Mouse (Mus musculus): Measurements from ENCODE around the gene Rfx5. TPM values are rescaled to one million over a fixed set of nuclear protein-coding genes. Genes with fewer than 3 reads are reported as not detected.

Gene Rfx5
- polyA plus RNA-seq (2015; fragmentation: Illumina TruSeq; extraction: RNeasy Lipid Tissue Mini Kit (QIAGEN cat#74804); ENCODE audit: insufficient read depth, low replicate concordance), result 55.5 TPM

GRCm38 (mm10) chr3:94953764-94954616, at the start of gene Rfx5:
Rfx5 (plus strand) TSS chr3:94954075.

GRCm38 (mm10) chr3:94932809-94933564, 20.9 kb upstream of the Rfx5 start, which contains the start of gene Selenbp1:
Selenbp1 (plus strand) TSS chr3:94933056.

GRCm38 (mm10) chr3:94974528-94975422, 20.9 kb downstream of the Rfx5 start, which contains the start of gene Pi4kb:
Pi4kb (plus strand) TSS chr3:94974731.

Other genes starting within 250 kb of the Rfx5 start
- 0.10 TPM for gene Cgn, start 167.6 kb upstream of the Rfx5 start, polyA plus RNA-seq (2015; fragmentation: Illumina TruSeq; extraction: RNeasy Lipid Tissue Mini Kit (QIAGEN cat#74804); ENCODE audit: insufficient read depth, low replicate concordance)
- 32.7 TPM for gene Pogz, start 116.5 kb upstream of the Rfx5 start, polyA plus RNA-seq (2015; fragmentation: Illumina TruSeq; extraction: RNeasy Lipid Tissue Mini Kit (QIAGEN cat#74804); ENCODE audit: insufficient read depth, low replicate concordance)
- 182 TPM for gene Psmb4, start 67.1 kb upstream of the Rfx5 start, polyA plus RNA-seq (2015; fragmentation: Illumina TruSeq; extraction: RNeasy Lipid Tissue Mini Kit (QIAGEN cat#74804); ENCODE audit: insufficient read depth, low replicate concordance)
- 18.9 TPM for gene Selenbp1, start 21.0 kb upstream of the Rfx5 start, polyA plus RNA-seq (2015; fragmentation: Illumina TruSeq; extraction: RNeasy Lipid Tissue Mini Kit (QIAGEN cat#74804); ENCODE audit: insufficient read depth, low replicate concordance)
- 62.1 TPM for gene Pi4kb, start 20.7 kb downstream of the Rfx5 start, polyA plus RNA-seq (2015; fragmentation: Illumina TruSeq; extraction: RNeasy Lipid Tissue Mini Kit (QIAGEN cat#74804); ENCODE audit: insufficient read depth, low replicate concordance)
- gene Zfp687, start 61.4 kb downstream of the Rfx5 start, polyA plus RNA-seq (2015; fragmentation: Illumina TruSeq; extraction: RNeasy Lipid Tissue Mini Kit (QIAGEN cat#74804); ENCODE audit: insufficient read depth, low replicate concordance), result 19.5 TPM
- 88.5 TPM for gene Psmd4, start 88.5 kb downstream of the Rfx5 start, polyA plus RNA-seq (2015; fragmentation: Illumina TruSeq; extraction: RNeasy Lipid Tissue Mini Kit (QIAGEN cat#74804); ENCODE audit: insufficient read depth, low replicate concordance)
- gene Pip5k1a, start 152.9 kb downstream of the Rfx5 start, polyA plus RNA-seq (2015; fragmentation: Illumina TruSeq; extraction: RNeasy Lipid Tissue Mini Kit (QIAGEN cat#74804); ENCODE audit: insufficient read depth, low replicate concordance), result 20.2 TPM
- gene Vps72, start 156.9 kb downstream of the Rfx5 start, polyA plus RNA-seq (2015; fragmentation: Illumina TruSeq; extraction: RNeasy Lipid Tissue Mini Kit (QIAGEN cat#74804); ENCODE audit: insufficient read depth, low replicate concordance), result 33.3 TPM
- gene Tmod4, start 170.4 kb downstream of the Rfx5 start, polyA plus RNA-seq (2015; fragmentation: Illumina TruSeq; extraction: RNeasy Lipid Tissue Mini Kit (QIAGEN cat#74804); ENCODE audit: insufficient read depth, low replicate concordance), result 3.3 TPM
- gene Scnm1, start 179.9 kb downstream of the Rfx5 start, polyA plus RNA-seq (2015; fragmentation: Illumina TruSeq; extraction: RNeasy Lipid Tissue Mini Kit (QIAGEN cat#74804); ENCODE audit: insufficient read depth, low replicate concordance), result 81.2 TPM
- 10.1 TPM for gene Lysmd1, start 180.0 kb downstream of the Rfx5 start, polyA plus RNA-seq (2015; fragmentation: Illumina TruSeq; extraction: RNeasy Lipid Tissue Mini Kit (QIAGEN cat#74804); ENCODE audit: insufficient read depth, low replicate concordance)
- gene Tnfaip8l2, start 188.3 kb downstream of the Rfx5 start, polyA plus RNA-seq (2015; fragmentation: Illumina TruSeq; extraction: RNeasy Lipid Tissue Mini Kit (QIAGEN cat#74804); ENCODE audit: insufficient read depth, low replicate concordance), result 32.9 TPM
- gene Sema6c, start 206.4 kb downstream of the Rfx5 start, polyA plus RNA-seq (2015; fragmentation: Illumina TruSeq; extraction: RNeasy Lipid Tissue Mini Kit (QIAGEN cat#74804); ENCODE audit: insufficient read depth, low replicate concordance), result 0.69 TPM

Measured in spleen, adult 10 weeks (tissue).